Mouse (Mus musculus) layer of hippocampus, adult 6 months (tissue): ENCODE data around the gene Thsd7a. TPM values are rescaled to one million over a fixed set of nuclear protein-coding genes. Genes with fewer than 3 reads are reported as not detected.

Source experiments
- long read RNA-seq, 2 experiments: library from polyadenylated mRNA; unstranded; transcript quantifications; one replicate each; pipeline ENCODE4 v2.0.0; 2019 to 2020
- polyA plus RNA-seq: library from polyadenylated mRNA; unstranded; fragments of <200 nt; fragmentation: Nextera tagmentation; gene quantifications from 2 replicates; pipeline ENCODE4 v1.2.3, GENCODE M21; 2021

The Thsd7a gene
- polyA plus RNA-seq = 7.3 and 7.5 TPM in 2 replicates
- long read RNA-seq, experiment 1, partial matches to known transcripts = 29 of 40 reads
- long read RNA-seq, experiment 1, other reads (novel, unspliced or antisense) = 11 of 40 reads
- long read RNA-seq, experiment 2, partial matches to known transcripts = 65 of 75 reads
- long read RNA-seq, experiment 2, other reads (novel, unspliced or antisense) = 10 of 75 reads

DNA sequence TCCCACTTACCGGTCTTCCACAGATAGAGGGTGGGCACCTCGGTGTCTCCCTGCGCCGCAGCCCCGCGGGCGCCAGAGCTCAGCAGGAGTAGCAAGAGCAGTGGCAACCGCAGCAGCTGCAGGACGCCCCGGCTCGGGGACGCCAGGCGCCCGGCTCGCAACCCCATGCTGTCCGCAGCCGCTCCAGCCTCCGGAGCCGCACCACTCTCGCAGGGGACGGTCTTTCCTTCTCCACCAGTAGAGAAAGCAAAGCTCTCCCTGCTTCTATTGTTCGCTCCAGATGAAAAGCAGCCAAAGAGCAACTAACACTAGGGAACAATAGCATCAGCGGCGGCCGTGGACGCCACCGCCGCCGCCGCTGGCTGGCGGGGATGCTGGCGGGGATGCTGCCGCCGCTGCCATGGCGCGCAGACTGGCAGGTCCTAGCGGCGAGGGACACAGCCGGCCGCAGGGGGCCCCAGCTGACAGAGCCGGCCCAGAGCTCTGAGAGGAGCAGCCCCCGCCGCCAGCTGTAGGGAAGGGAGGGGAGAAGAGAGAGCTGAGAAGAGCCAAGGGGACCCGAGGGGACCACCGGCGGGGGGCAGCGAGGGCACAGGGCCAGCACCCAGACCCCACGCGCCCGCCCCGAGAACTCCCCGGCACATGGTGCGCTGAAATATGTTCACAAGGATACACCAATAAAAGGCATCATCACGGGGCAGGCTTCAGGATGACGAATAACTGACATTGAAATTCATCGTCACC lies at the start of gene Thsd7a:
TSS of gene Thsd7a (minus strand) at position 624 of the 744 bp plus-strand sequence.

